Mouse (Mus musculus) heart, postnatal 0 days (tissue): ENCODE data around the gene Pofut1. TPM values are rescaled to one million over a fixed set of nuclear protein-coding genes. Genes with fewer than 3 reads are reported as not detected.

Experiments
- ATAC-seq: fragments of 200-750 bp; cut with Nextera tagmentation; 2 replicates; pipeline ENCODE4 v1.8.0; 2017; ENCODE audit warnings: low read depth, moderate number of reproducible peaks, moderate library complexity; ENCODE audit not compliant: insufficient read depth
- DNase-seq: peaks from one replicate; pipeline ENCODE4 v3.0.0-alpha.2; 2016; ENCODE audit warnings: low spot score
- H3K27ac ChIP-seq: fragments of 300-500 bp; sonication (generic); 2 replicates; pipeline ENCODE4 v1.5.1; 2014; ENCODE audit warnings: low read depth, mild to moderate bottlenecking
- H3K27me3 ChIP-seq: fragments of 300-500 bp; sonication (generic); 2 replicates; pipeline ENCODE4 v1.6.1; 2014; ENCODE audit warnings: low read length, mixed read lengths; ENCODE audit not compliant: control insufficient read depth, insufficient read depth
- H3K36me3 ChIP-seq: fragments of 300-500 bp; sonication (generic); replicated peaks from 2 replicates; pipeline ENCODE4 v1.6.1; 2014; ENCODE audit warnings: low read length, mixed read lengths; ENCODE audit not compliant: control insufficient read depth, insufficient read depth
- H3K4me1 ChIP-seq: fragments of 300-500 bp; sonication (generic); 2 replicates; pipeline ENCODE4 v1.6.1; 2014; ENCODE audit warnings: antibody characterized with exemption; ENCODE audit not compliant: control insufficient read depth, insufficient read depth
- H3K4me2 ChIP-seq: fragments of 300-500 bp; sonication (generic); 2 replicates; pipeline ENCODE4 v1.6.1; 2014; ENCODE audit warnings: low read depth, mild to moderate bottlenecking, low read length, moderate library complexity
- H3K4me3 ChIP-seq: fragments of 300-500 bp; sonication (generic); 2 replicates; pipeline ENCODE4 v1.5.1; 2014; ENCODE audit warnings: low read depth, low read length
- H3K9ac ChIP-seq: fragments of 300-500 bp; sonication (generic); replicated peaks from 2 replicates; pipeline ENCODE4 v1.6.1; 2014; ENCODE audit warnings: low read depth, low read length, mixed read lengths
- H3K9me3 ChIP-seq: fragments of 300-500 bp; sonication (generic); replicated peaks from 2 replicates; pipeline ENCODE4 v1.6.1; 2016; ENCODE audit warnings: low read length; ENCODE audit not compliant: control insufficient read depth
- CTCF ChIP-seq: IDR thresholded peaks from 2 replicates; pipeline ENCODE4 v1.5.1; 2016; ENCODE audit warnings: antibody characterized with exemption, control low read depth, low read depth
- EP300 ChIP-seq: IDR thresholded peaks from 2 replicates; pipeline ENCODE4 v1.6.1; 2016; ENCODE audit warnings: antibody characterized with exemption, low read depth
- WGBS: fragments of 180-500 bp; shearing (Covaris S2); extraction: QIAGEN DNeasy Blood & Tissue Kit; methylation state at CpG from one replicate; pipeline ENCODE4 v1.1.7; 2014; 5-methylcytosine and 5-hydroxymethylcytosine counted together
- polyA plus RNA-seq: library from polyadenylated mRNA; unstranded; fragments of >200 nt; fragmentation: Nextera tagmentation; extraction: Ambion mirVana; gene quantifications from 2 replicates; pipeline ENCODE4 v1.2.1, GENCODE M21; 2015
- total RNA-seq: library from RNA; depleted of rRNA; stranded (reverse); fragments of >200 nt; gene quantifications from 2 replicates; pipeline ENCODE4 v1.2.3, GENCODE M21; 2014; ENCODE audit warnings: low replicate concordance

Pofut1 gene
- total and polyA plus RNA-seq, 2 experiments from 2014 or later: 2.5 to 28.6 TPM

GRCm38 (mm10) chr2:153217826-153218340 lies 23.4 kb upstream of the Pofut1 start:
- H3K4me2 ChIP-seq: no peak overlapping the region
- no peak overlapping the region for H3K9ac ChIP-seq
- no peak overlapping the region for H3K27ac ChIP-seq
- no peak for ATAC-seq
- peaks cover 6% of the 10 kb centered on the region; the same call in 1 of the 2 replicates for H3K4me1 ChIP-seq
- DNase-seq: no peak
- H3K9me3 ChIP-seq: no peaks in the 10 kb centered on the region
- H3K36me3 ChIP-seq: no peaks in the 10 kb centered on the region
- no peaks in the 10 kb centered on the region for H3K27me3 ChIP-seq
- TF ChIP-seq CTCF (no peak), EP300 (no peak)
- WGBS: 45% methylated on average over 10 of the region's 10 CpGs
- no peak overlapping the region for H3K4me3 ChIP-seq

- DNase-seq (no peak), ATAC-seq (no peak)
- no peak overlapping the region for H3K4me2 ChIP-seq
- H3K36me3 ChIP-seq: no peaks in the 10 kb centered on the region
- H3K9me3 ChIP-seq: no peaks in the 10 kb centered on the region
- no peak overlapping the region for H3K4me3 ChIP-seq
- no peak overlapping the region for H3K9ac ChIP-seq
- no peak for TF ChIP-seq CTCF
- no peak for TF ChIP-seq EP300
- H3K27me3 ChIP-seq: no peaks in the 10 kb centered on the region
- 57% methylated on average over 3 of the region's 3 CpGs for WGBS
- no peak overlapping the region for H3K27ac ChIP-seq
- H3K4me1 ChIP-seq: peaks cover 6% of the 10 kb centered on the region; the same call in 1 of the 2 replicates
Measured at GRCm38 (mm10) chr2:153218516-153218915, 22.8 kb upstream of the Pofut1 start.

- no peaks in the 10 kb centered on the region for H3K27me3 ChIP-seq
Measured at GRCm38 (mm10) chr2:153221620-153222019, 19.7 kb upstream of the Pofut1 start.

GRCm38 (mm10) chr2:153222130-153222529 lies 19.2 kb upstream of the Pofut1 start:
- no peak overlapping the region for H3K9ac ChIP-seq
- H3K27ac ChIP-seq: no peak overlapping the region
- no peak overlapping the region for H3K4me2 ChIP-seq
- ATAC-seq (no peak), DNase-seq (no peak)
- H3K27me3 ChIP-seq: no peaks in the 10 kb centered on the region
- TF ChIP-seq EP300 (no peak), CTCF (no peak)
- no peaks in the 10 kb centered on the region for H3K9me3 ChIP-seq
- H3K4me3 ChIP-seq: no peak overlapping the region
- peaks cover 11% of the 10 kb centered on the region for H3K4me1 ChIP-seq
- no peaks in the 10 kb centered on the region for H3K36me3 ChIP-seq

More at GRCm38 (mm10) chr2:153221620-153222019, 19.7 kb upstream of the Pofut1 start:
- DNase-seq (no peak), ATAC-seq (no peak)
- Histone ChIP-seq H3K27ac (no peak overlapping the region), H3K36me3 (no peaks in the 10 kb centered on the region), H3K4me3 (no peak overlapping the region), H3K4me2 (no peak overlapping the region), H3K9me3 (no peaks in the 10 kb centered on the region), H3K4me1 (peaks cover 11% of the 10 kb centered on the region), H3K9ac (no peak overlapping the region)
- 47% methylated on average over 4 of the region's 4 CpGs for WGBS
- no peak for TF ChIP-seq CTCF
- TF ChIP-seq EP300: no peak

GRCm38 (mm10) chr2:153222566-153222965 lies 18.8 kb upstream of the Pofut1 start:
- no peak overlapping the region for H3K9ac ChIP-seq
- H3K9me3 ChIP-seq: no peaks in the 10 kb centered on the region
- no peak overlapping the region for H3K4me3 ChIP-seq
- ATAC-seq (no peak), DNase-seq (no peak)
- H3K4me1 ChIP-seq: peaks cover 11% of the 10 kb centered on the region
- H3K4me2 ChIP-seq: no peak overlapping the region
- H3K36me3 ChIP-seq: no peaks in the 10 kb centered on the region
- TF ChIP-seq EP300: no peak
- TF ChIP-seq CTCF: no peak
- H3K27me3 ChIP-seq: no peaks in the 10 kb centered on the region
- no peak overlapping the region for H3K27ac ChIP-seq
- 92% methylated on average over 2 of the region's 2 CpGs for WGBS

- ATAC-seq (peak; percentile 40), DNase-seq (no peak)
- Histone ChIP-seq H3K4me1 (peaks cover 11% of the 10 kb centered on the region), H3K27ac (0 out of 2 replicates have a peak within 1 kb of the TSS, but pooled peaks have one; percentile 34), H3K9me3 (no peaks in the 10 kb centered on the region), H3K4me3 (peak within 1 kb of the TSS; percentile 75), H3K9ac (peak within 1 kb of the TSS; percentile 77), H3K36me3 (peaks cover 12% of the 10 kb centered on the region), H3K27me3 (no peaks in the 10 kb centered on the region), H3K4me2 (peak within 1 kb of the TSS; percentile 90)
- under 1% methylated on average over 31 of the region's 31 CpGs for WGBS
- TF ChIP-seq CTCF: no peak
- no peak for TF ChIP-seq EP300
Measured at GRCm38 (mm10) chr2:153224946-153225594, 16.3 kb upstream of the Pofut1 start, which contains the start of gene Tspyl3. Gene Tspyl3 (minus strand): TSS chr2:153225441.
